Mouse (Mus musculus): Measurements from ENCODE around the gene Odf3l1. TPM values are rescaled to one million over a fixed set of nuclear protein-coding genes. Genes with fewer than 3 reads are reported as not detected.
"Not testable (repeated sequence)": the region's sequence is repeated elsewhere in the genome, so short reads cannot be mapped to it uniquely, and the experiment has no call there.

Odf3l1 gene
- not detected in 2 replicates for total RNA-seq (2015; ENCODE audit: low replicate concordance)
- total RNA-seq (2017; ENCODE audit: low replicate concordance), result not detected in 2 replicates

DNA sequence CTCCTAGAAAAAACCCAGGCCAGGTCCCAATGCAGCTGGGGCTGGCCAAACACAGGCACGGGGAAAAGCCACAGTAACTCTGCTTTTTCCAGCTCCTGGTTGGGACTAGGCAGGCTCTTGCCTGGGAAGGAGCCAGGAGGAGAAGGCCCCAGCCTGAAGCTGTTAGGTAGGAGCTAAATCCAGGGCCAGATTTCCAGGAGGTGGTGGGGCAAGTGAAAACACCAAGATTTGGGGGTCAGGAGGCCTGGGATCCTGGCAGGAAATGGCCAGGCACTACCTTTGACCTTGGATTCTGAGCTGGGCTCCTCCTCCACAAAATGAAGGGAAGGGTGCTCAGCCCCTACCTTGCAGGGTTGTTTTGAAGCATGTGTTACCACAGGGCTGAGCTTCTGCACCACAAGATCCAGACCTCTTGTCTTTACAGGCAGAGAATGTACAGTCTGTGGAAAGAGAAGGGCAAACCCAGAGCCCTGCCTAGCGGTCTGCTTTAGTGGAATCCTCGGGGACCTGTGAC, at the start of gene Odf3l1:
Gene Odf3l1 (minus strand): TSS at position 464 of the 514 bp plus-strand sequence.
- no peak for ATAC-seq (replicated peaks; ENCODE audit: low FRiP score, poor library complexity, severe bottlenecking)

DNA sequence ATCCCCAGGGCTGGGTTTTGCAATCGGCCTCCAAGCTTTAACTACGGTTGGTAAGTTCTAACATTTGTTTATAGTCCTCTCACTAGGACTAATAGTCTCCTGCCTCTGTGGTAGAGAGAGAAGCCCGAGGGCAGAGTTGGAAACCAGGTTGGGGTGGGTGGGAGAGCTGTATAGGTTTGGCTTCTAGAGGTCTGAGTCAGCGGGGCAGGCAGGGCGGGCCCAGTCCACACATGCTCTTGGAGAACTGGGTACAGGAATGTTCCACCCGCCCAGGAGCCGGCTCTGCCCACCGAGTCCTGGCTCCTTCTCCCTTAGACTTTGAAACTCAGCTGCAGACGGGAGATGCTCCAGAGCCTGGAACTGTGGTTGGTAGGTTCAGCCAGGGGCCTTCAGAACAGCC, 49.5 kb upstream of the Odf3l1 start:
- ATAC-seq (replicated peaks; ENCODE audit: low FRiP score, poor library complexity, severe bottlenecking), result no peak

DNA sequence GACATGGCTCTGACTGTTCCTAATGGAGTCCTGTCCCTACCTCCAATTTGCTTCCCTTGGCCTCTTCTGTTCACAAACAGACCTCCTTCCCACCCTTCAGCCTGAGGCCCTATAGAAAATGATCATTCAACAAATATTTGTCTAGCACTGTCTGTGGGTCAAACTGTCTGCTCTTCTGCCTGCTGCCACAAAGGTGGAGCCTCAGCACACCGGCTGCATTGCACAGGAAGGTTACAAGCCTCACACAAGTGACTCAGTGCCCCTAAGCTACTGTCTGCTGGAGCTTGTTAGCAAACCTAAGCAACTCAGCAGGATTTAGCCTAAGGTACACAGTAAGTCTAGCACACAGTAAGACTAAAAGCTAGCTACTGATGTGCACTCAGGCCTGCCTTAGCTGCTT, 46.5 kb upstream of the Odf3l1 start:
- no peak for ATAC-seq (replicated peaks; ENCODE audit: low FRiP score, poor library complexity, severe bottlenecking)

DNA sequence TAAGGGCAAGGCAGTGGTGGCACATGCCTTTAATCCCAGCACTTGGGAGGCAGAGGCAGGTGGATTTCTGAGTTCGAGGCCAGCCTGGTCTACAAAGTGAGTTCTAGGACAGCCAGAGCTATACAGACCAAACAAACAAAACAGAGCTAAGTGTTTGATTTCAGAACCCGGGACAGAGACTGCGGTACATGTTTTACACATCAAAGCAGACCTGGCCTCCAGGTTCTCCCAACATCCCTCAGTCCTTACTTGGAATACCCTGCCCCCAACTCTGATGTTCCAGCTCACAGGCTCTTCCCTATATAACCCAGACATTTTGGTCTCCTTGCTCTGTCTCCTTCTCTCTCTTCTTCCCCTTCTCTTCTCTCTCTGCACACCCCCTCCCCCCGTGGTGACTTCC, 45.5 kb upstream of the Odf3l1 start:
- not testable (repeated sequence) for ATAC-seq (replicated peaks; ENCODE audit: low FRiP score, poor library complexity, severe bottlenecking)

DNA sequence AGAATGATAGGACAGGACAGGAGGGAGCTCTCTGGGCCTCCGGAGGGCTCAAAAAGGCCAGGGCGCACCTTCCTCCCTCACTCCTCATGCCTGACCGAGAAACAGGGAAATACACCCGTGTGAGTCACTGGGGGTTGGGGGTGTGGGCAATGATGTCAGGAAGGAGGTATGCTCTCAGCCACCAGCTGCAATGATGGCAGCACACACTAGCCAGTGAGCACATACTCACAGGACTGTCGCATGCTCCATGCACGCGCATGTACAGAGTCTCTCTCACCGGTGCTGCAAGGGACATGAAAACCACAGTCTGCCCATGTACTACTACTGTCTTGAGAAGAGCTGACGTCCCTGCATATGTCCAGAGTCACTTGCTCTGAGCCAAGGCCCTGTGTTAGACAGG, 43.1 kb upstream of the Odf3l1 start:
- ATAC-seq (replicated peaks; ENCODE audit: low FRiP score, poor library complexity, severe bottlenecking), result no peak

DNA sequence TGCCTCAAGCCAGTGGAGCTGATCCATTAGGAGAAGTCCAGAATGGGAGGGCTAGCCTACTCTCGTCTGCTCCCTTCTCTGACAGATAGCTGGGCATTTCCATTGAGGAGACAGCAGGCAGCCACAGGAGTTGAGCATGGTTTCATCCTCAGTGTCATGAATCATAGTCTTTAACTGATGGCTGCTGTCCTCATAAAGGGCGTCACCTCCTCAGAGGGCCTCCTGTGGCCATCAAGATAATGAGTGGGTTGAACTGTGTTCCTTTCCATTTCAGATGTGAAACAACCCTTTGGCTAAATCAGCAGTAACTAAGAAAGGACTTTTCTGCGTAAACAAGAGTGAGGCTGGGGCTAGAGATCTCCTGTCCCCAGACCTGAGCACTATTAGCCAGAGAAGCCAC, 39.2 kb upstream of the Odf3l1 start:
- no peak for ATAC-seq (replicated peaks; ENCODE audit: low FRiP score, poor library complexity, severe bottlenecking)

DNA sequence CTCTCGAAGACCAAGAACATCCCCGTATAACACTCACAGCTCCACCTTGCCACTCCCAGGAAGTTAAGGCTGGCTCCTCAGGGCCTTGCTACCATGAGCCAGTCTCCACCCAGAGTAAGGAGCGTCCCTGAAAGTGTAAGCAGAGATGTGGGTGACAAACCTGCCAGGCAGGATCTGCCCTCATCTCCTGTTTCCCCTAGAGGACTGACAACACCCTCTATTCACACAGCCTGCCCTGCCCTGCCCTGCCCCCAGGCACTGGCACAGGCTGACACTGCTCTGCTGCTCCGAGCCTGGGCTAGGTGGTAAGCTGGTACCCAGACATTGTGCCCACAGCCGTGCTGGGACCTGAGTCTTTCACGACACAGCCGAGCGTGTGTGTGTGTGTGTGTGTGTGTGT, 36.7 kb upstream of the Odf3l1 start:
- ATAC-seq (replicated peaks; ENCODE audit: low FRiP score, poor library complexity, severe bottlenecking), result no peak

DNA sequence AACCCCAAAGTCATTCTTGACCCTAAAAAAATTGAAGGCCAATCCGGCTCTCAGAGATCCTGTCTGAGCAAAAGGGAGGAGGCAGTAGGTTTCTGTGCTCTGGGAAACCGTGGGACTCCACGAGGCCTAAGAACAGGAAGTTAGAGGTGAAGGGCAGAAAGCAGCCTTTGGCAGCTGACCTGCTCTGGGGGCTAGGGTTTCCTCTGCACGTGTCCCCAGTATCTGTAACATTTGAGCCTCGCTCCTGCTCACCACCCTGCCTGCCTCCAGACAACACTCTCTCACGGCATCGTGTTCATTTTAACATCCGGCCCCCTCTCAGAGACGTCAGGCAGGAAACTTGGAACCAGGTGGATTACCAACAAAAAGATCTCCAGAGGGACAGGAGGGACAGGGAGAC, 36.1 kb upstream of the Odf3l1 start:
- no peak for ATAC-seq (replicated peaks; ENCODE audit: low FRiP score, poor library complexity, severe bottlenecking)

DNA sequence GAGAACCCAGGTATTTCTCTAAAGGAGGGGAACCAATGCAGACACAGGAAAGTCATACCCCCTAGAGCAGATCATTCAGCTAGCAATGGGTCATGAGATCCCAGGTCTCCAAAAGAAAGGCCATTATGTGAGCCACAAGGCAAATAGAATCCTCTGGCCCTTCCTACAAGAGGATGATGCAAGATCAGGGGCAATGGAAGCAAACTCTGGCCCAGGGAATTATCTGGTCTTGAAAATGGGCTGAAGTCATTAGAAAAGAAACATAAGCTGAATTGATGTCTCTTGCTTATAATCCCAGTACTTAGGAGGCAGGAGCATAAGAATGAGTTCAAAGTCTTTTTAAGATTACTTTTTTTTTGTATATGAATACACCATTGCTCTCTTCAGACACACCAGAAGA, 35.6 kb upstream of the Odf3l1 start:
- ATAC-seq (replicated peaks; ENCODE audit: low FRiP score, poor library complexity, severe bottlenecking), result no peak

DNA sequence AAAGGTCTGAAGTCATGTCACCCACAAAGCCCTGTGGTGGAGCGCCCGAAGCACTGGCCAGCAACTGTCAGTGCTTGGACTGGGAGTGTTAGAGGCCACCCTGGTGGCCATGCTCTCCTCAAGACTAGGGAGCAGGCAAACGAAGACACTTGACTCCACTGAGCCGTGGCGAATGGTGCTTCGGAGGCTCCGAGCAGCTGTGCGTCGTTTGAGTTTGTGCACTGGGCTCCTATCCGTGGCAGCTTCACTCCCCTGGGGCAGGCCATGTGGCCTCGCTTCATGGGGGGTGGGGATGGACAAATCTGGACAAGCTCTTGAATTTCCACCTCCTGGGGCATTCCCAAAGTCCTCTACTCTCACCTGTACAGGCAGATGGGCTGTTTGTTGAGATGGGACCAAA, 34.9 kb upstream of the Odf3l1 start:
- no peak for ATAC-seq (replicated peaks; ENCODE audit: low FRiP score, poor library complexity, severe bottlenecking)

DNA sequence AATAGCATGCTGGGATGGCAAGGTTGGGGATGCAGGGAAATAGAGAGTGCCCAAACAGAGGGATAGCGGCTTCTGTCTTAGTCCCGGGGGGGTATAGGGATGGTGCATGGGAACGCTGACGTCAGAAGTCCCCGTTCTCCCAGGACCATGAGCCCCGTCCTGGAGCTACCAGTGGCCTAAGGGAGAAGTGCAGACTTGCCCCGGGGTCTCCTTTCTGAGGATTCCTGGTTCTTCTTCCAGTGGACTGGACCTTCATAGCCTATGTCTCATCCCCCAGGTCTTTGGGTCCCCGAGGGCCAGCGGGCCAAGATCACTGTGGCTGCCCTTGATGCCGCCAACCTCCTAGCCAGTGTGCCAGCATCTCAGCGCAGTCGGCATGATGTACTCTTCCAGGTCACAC, 32.3 kb upstream of the Odf3l1 start:
- no peak for ATAC-seq (replicated peaks; ENCODE audit: low FRiP score, poor library complexity, severe bottlenecking)

DNA sequence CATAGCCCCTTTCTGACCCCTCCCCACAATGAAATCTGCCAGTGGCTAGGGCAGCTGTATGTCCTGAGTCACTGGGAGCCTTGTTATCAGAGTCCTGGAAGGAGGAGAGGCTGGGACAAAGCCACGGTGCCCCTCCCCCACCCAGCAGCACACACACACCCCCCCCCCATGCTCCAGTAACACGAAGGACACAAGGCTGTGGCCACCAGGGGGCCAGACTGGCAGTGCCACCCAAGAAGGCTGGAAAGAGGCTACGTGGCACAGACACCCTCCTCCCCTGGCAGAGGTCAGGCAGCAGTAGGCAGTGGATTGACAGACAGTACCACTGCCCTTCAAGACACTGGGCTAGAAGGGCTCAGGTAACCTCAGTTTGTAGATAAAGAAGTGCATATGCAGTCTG, 29.5 kb upstream of the Odf3l1 start:
- no peak for ATAC-seq (replicated peaks; ENCODE audit: low FRiP score, poor library complexity, severe bottlenecking)

DNA sequence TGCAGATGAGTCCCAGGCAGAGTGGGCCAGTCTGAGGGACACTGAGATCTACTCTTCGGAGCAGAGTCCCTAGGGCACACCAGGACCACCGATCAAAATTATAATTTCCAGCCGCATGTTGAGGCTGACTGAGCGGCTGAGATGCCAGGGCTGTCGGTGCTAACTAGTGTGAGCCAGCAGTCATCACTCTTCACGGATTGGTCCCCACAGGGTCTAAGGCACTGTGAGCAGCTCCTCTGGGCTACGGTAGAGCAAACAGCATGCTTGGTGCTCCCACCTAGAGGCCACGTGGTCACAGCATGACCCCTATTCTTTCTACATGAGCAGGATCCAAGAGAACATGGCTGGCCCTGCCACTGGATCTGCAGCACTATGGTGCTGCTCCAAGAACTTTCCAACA, 28.8 kb upstream of the Odf3l1 start:
- ATAC-seq (replicated peaks; ENCODE audit: low FRiP score, poor library complexity, severe bottlenecking), result no peak

DNA sequence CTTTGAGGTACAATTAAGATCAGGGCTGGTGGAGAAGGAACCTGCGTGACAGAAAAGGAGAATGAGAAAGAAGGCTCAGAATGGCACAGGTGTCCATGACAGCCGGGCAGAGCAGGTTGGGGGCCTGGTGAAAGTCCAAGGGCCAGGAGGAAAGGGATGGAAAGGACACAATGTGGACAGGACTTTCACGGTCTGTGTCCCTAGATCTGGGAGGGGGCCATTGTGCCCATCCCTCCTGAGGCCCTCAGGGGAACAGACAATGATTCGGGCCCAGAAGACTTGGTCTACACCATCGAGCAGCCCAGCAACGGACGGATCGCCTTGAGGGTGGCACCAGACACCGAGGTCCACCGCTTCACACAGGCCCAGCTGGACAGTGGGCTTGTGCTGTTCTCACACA, 27.6 kb upstream of the Odf3l1 start:
- no peak for ATAC-seq (replicated peaks; ENCODE audit: low FRiP score, poor library complexity, severe bottlenecking)

DNA sequence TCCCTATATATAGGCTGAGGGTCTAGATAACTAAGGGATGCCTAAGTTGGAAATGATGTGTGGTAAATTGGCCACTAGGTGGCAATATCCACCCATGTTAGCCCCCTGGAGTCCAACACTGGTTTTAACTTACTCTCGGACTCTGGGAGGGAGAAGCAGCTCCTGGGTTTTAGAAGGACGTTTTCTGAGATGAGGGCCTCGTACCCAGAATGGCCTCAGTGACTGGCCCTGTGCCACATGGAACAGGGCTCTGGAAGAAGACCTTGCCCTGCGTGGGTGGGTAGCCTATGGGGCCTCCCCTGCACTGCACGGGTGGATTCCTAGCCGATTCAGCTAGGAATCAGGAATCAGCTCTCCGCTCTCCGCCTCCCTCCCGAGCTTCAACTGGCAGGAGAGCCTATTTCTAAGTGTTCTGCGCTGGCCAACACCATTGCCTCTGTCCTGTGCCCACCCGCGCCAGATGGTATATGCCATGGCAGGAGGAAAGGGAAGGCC, 27.1 kb upstream of the Odf3l1 start:
- ATAC-seq (replicated peaks; ENCODE audit: low FRiP score, poor library complexity, severe bottlenecking), result peak; percentile 41; the same call in 1 of the 2 replicates

DNA sequence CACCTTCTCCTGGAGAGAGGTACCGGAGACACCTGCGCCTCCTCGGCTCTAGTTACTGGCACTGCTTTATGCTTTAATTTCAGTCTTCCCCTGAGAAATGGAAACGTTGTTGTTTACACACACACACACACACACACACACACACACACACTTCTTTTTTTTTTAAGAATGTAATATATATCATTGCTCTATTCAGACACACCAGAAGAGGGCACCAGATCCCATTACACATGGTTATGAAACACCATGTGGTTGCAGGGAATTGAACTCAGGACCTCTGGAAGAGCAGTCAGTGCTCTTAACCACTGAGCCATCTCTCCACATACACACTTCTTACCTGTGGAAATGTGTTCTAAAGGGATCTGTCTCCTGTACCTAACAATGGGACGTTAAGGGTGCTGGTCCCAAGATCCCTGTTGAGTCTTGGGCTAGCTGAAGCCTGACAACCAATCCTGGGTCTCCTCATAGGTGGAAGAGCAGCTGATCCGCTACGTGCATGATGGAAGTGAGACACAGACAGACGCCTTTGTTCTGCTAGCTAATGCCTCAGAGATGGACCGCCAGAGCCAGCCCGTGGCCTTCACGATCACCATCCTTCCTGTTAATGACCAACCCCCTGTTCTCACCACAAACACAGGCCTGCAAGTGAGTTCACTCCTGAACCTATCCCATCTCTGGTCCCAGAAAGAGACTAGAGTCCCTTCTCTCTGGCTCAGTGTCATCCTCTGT, 26.2 kb upstream of the Odf3l1 start:
- ATAC-seq (replicated peaks; ENCODE audit: low FRiP score, poor library complexity, severe bottlenecking), result no peak

DNA sequence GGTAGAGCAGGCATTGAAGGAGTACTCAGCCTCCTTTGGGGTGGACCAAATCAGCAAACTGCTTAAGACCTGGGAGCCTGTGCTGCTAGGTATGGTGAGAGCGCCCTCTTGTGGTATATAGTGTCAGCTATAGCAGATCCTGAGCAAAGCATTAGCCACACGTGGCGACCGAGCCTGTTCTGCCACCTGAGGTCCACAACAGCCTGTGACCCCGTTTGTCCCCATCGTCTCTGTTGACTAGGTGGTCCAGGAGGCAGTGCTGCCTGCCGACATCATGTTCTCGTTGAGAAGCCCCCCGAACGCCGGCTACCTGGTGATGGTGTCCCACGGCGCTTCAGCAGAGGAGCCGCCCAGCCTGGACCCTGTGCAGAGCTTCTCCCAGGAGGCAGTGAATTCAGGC, 25.3 kb upstream of the Odf3l1 start:
- ATAC-seq (replicated peaks; ENCODE audit: low FRiP score, poor library complexity, severe bottlenecking), result 0 out of 2 replicates have a peak, but pooled peaks have one; percentile 40

DNA sequence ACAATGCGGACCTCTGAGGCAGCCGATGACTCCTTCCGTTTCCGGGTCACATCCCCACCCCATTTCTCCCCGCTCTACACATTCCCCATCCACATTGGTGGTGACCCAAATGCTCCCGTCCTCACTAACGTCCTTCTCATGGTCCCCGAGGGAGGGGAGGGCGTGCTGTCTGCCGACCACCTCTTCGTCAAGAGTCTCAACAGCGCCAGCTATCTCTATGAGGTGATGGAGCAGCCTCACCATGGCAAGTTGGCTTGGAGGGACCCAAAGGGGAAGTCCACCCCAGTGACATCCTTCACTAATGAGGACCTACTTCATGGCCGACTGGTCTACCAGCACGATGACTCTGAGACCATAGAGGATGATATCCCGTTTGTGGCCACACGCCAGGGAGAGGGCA, 23.1 kb upstream of the Odf3l1 start:
- no peak for ATAC-seq (replicated peaks; ENCODE audit: low FRiP score, poor library complexity, severe bottlenecking)

DNA sequence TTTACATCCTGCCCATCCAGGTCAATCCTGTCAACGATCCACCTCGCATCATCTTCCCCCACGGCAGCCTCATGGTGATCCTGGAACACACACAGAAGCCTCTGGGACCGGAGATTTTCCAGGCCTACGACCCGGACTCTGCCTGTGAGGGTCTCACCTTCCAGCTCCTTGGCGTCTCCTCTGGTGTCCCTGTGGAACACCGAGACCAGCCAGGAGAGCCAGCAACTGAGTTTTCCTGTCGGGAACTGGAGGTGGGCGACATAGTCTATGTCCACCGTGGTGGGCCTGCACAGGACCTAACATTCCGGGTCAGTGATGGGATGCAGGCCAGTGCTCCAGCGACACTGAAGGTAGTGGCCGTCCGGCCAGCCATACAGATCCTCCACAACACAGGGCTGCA, 22.1 kb upstream of the Odf3l1 start:
- no peak for ATAC-seq (replicated peaks; ENCODE audit: low FRiP score, poor library complexity, severe bottlenecking)

DNA sequence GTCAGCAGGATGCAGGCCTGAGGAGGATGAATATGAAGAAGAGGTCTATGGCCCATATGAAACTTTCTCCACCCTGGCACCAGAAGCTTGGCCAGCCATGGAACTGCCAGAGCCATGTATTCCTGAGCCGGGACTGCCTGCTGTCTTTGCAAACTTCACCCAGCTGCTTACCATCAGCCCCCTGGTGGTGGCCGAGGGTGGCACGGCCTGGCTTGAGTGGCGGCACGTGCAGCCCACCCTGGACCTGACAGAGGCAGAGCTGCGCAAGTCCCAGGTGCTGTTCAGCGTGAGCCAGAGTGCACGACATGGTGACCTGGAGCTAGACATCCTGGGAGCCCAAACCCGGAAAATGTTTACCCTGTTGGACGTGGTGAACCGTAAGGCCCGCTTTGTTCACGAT, 21.6 kb upstream of the Odf3l1 start:
- ATAC-seq (replicated peaks; ENCODE audit: low FRiP score, poor library complexity, severe bottlenecking), result no peak

DNA sequence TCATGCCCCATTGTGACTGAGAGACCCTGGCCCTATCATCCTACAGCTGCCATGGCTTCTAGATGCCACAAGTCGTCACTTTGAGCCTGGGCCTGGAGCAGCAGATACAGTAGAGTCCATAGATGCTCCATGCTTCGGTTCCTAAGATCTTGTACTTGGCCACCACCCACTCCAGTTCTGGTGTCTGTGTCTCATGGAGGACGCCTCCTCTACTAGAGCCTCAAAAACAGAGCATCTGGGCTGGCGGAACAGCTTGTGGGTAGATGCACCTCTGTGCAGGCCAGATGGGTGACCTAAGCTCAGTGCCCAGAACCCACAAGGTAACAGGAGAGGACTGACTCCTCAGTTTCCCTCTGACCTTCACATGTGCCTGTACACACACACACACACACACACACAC, 19.8 kb upstream of the Odf3l1 start:
- no peak for ATAC-seq (replicated peaks; ENCODE audit: low FRiP score, poor library complexity, severe bottlenecking)

DNA sequence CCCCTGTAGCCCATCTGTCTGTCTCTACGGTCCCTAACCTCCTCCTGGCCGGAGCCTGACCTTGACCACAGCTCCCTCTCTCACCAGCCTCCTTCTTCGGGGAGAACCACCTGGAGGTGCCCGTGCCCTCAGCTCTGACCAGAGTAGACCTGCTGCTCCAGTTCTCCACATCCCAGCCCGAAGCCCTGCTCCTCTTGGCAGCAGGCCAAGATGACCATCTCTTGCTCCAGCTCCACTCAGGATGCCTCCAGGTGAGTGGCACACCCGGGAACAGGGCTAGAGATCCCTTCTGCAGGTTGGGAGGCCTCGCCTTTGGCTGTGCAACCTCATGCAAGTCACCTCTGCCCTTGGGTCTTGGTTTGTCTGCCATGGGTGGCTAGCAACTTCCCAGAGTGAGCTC, 19.0 kb upstream of the Odf3l1 start:
- no peak for ATAC-seq (replicated peaks; ENCODE audit: low FRiP score, poor library complexity, severe bottlenecking)
